Mouse (Mus musculus) kidney, postnatal 36 days (tissue): ENCODE measurements at regions not wholly inside any gene's neighbourhood (a gene's known extent, or its start where the extent isn't known, plus 50 kb on each side); places are given as distances from the start of the nearest gene placed in this dataset.

ENCODE experiments used
- DNase-seq, 2 experiments: peaks; one replicate each; pipeline ENCODE4 v3.0.0; 2021 to 2022; ENCODE audit warnings: mixed read lengths in 2 of 2

- peak in 1 of 2 experiments; percentile 1 for DNase-seq
Measured at GRCm38 (mm10) chr6:58101605-58102004, 86.6 kb upstream of the Vmn1r26 start.
